ENCODE assay signal across 8 mouse cellular contexts in genomic region chr4:33924234-33924888, GRCm38 (mm10). TPM values are rescaled to one million over a fixed set of nuclear protein-coding genes. Genes with fewer than 3 reads are reported as not detected.
A peak's percentile ranks its signal among the peaks of the same experiment; 100 is the strongest.
DNase-seq lines count a peak whose midpoint lies in the region; ATAC-seq and TF ChIP-seq lines count a peak whose summit lies in the region.

TSS of gene Cnr1 (plus strand) at chr4:33924593.

- no peak; the same call in 1 of the 2 replicates for TF ChIP-seq POLR2A in lung, adult 2 months (IDR thresholded peaks at IDR 0.05; ENCODE audit: borderline replicate concordance, extremely low read depth, low read depth, low read length)

- no peaks in the 10 kb centered on the region; the same call in 1 of the 2 replicates for H3K4me1 ChIP-seq in lung, adult 2 months (ENCODE audit: control insufficient read depth, insufficient read depth, low read length)

- peak; percentile 67 to 73 for ATAC-seq in hematopoietic stem cell, adult 5-6 weeks (replicated peaks in 1 of 2; ENCODE audit: insufficient read depth in 1 of 2, low FRiP score in 2 of 2, low TSS enrichment in 1 of 2, low read depth in 1 of 2, poor library complexity in 2 of 2, severe bottlenecking in 2 of 2)
- no peak for ATAC-seq in activated CD4-positive, CD25-positive, alpha-beta regulatory T cell, adult 4 months

- WGBS in lung, adult 2 months: under 1% methylated on average over 77 of the region's 77 CpGs

- no peak for TF ChIP-seq CTCF in lung, adult 2 months (IDR thresholded peaks at IDR 0.05; ENCODE audit: insufficient read depth, low read length)

- DNase-seq in Muller cell, postnatal 12 days (ENCODE audit: inconsistent ontology term): peak; percentile 87
- DNase-seq in cerebellum, adult 9-11 months: peak; percentile 94
- peak; percentile 58 to 76 for DNase-seq in frontal cortex, postnatal 10 days (ENCODE audit: low spot score in 2 of 2)
- DNase-seq in layer of hippocampus, adult 8-10 months (ENCODE audit: low spot score in 2 of 2): peak; percentile 63 to 75
- DNase-seq in lung, adult 2 months: peak; percentile 37
- peak; percentile 76 for DNase-seq in ovary, postnatal 10 days (ENCODE audit: low spot score)

- peak within 1 kb of the TSS; percentile 42 for H3K4me3 ChIP-seq in lung, adult 2 months (replicated peaks; ENCODE audit: extremely low read depth, low read depth, low read length)

RNA-seq across cellular contexts. Expression of gene Cnr1, which starts in this region (rescaled TPM):
- total RNA-seq in hematopoietic stem cell, adult 5-6 weeks (2017): 0.50 and 0.75 TPM in 2 replicates
- 100 to 1,000 TPM; 150 to 169 (median 158) TPM for total RNA-seq in layer of hippocampus, adult 8-10 months (2022)
- polyA plus RNA-seq in lung, adult 2 months (2012; rRNA removed): 0.89 and 0.97 TPM in 2 replicates
- polyA plus RNA-seq in activated CD4-positive, CD25-positive, alpha-beta regulatory T cell, adult 4 months (2017; shearing (Covaris generic)): not detected

Comparison
In these comparisons a context has a peak if more than half of its experiments do, and no peak if none do; other contexts are left out.
1. RNA of gene Cnr1 (total RNA-seq): 150 to 169 TPM in layer of hippocampus, adult 8-10 months; 0.50 to 0.75 TPM in hematopoietic stem cell, adult 5-6 weeks; every median in the first group is over 10 times any median in the second.
2. Peak in ATAC-seq in hematopoietic stem cell, adult 5-6 weeks; RNA of the gene not detected or under 1 TPM.
3. Peak in DNase-seq and H3K4me3 ChIP-seq in lung, adult 2 months; RNA of the gene not detected or under 1 TPM.
4. DNase-seq: peak in every context shown above with its lines; median percentile 94 in cerebellum, adult 9-11 months; 87 in Muller cell, postnatal 12 days; 76 in ovary, postnatal 10 days; 69 in layer of hippocampus, adult 8-10 months; 67 in frontal cortex, postnatal 10 days; 37 in lung, adult 2 months.